Mouse (Mus musculus) forebrain, embryonic 12.5 days (tissue): Measurements from ENCODE around the gene Gm20388. TPM values are rescaled to one million over a fixed set of nuclear protein-coding genes. Genes with fewer than 3 reads are reported as not detected.
A peak's percentile ranks its signal among the peaks of the same experiment; 100 is the strongest.

Experiments
- ATAC-seq: fragments of 200-750 bp; cut with Nextera tagmentation; 2 replicates; pipeline ENCODE4 v1.8.0; 2017; ENCODE audit warnings: moderate TSS enrichment; ENCODE audit not compliant: low FRiP score
- H3K27ac ChIP-seq: fragments of 300-500 bp; sonication (generic); 2 replicates; pipeline ENCODE4 v1.5.1; 2016; ENCODE audit warnings: mild to moderate bottlenecking
- H3K27me3 ChIP-seq: fragments of 300-500 bp; sonication (generic); 2 replicates; pipeline ENCODE4 v1.6.1; 2016; ENCODE audit warnings: mild to moderate bottlenecking
- H3K36me3 ChIP-seq: fragments of 300-500 bp; sonication (generic); replicated peaks from 2 replicates; pipeline ENCODE4 v1.6.1; 2016; ENCODE audit warnings: mild to moderate bottlenecking
- H3K4me1 ChIP-seq: fragments of 300-500 bp; sonication (generic); 2 replicates; pipeline ENCODE4 v1.6.1; 2016
- H3K4me2 ChIP-seq: fragments of 300-500 bp; sonication (generic); 2 replicates; pipeline ENCODE4 v1.6.1; 2016; ENCODE audit warnings: mild to moderate bottlenecking, moderate library complexity
- H3K4me3 ChIP-seq: fragments of 300-500 bp; sonication (generic); replicated peaks from 2 replicates; pipeline ENCODE4 v1.5.1; 2016; ENCODE audit warnings: mild to moderate bottlenecking
- H3K9ac ChIP-seq: fragments of 300-500 bp; sonication (generic); 2 replicates; pipeline ENCODE4 v1.6.1; 2016; ENCODE audit warnings: mild to moderate bottlenecking
- H3K9me3 ChIP-seq: fragments of 300-500 bp; sonication (generic); 2 replicates; pipeline ENCODE4 v1.6.1; 2016
- WGBS: fragments of 180-500 bp; shearing (Covaris S2); methylation state at CpG from one replicate; pipeline ENCODE4 v1.1.7; 2016; 5-methylcytosine and 5-hydroxymethylcytosine counted together
- polyA plus RNA-seq: library from polyadenylated mRNA; unstranded; fragments of >200 nt; fragmentation: Nextera tagmentation; extraction: Ambion mirVana; gene quantifications from 2 replicates; pipeline ENCODE4 v1.2.1, GENCODE M21; 2016

The Gm20388 gene
- polyA plus RNA-seq, 1 experiment from 2014 or later = not detected

DNA sequence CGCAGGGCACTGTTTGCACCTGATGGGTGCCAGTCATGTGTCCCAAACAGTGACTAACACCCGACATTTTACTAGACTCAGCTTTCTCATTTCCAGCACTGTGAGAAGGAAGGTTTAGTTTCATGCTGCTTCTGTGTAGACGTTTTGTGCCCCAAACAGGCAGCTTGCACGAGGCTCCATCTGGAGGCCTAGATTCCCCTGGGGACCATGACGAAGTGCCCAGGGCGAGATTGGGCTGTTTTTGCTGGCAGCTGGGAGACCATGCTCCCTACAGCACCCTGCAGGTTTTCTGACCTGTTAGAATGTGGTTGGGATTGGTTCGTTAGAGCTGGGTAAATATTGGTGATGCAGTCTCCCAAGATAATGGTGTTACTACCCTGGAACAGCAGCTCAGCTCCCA lies 3760.1 kb downstream of the Gm20388 start:
- ATAC-seq = no peak
- Histone ChIP-seq H3K27me3 (no peaks in the 10 kb centered on the region), H3K9me3 (no peaks in the 10 kb centered on the region), H3K27ac (no peak overlapping the region), H3K9ac (no peak overlapping the region), H3K4me3 (no peak overlapping the region), H3K4me1 (peaks cover 17% of the 10 kb centered on the region; the same call in 1 of the 2 replicates), H3K4me2 (no peak overlapping the region), H3K36me3 (no peaks in the 10 kb centered on the region)
- WGBS = 69% methylated on average over 7 of the region's 7 CpGs

GRCm38 (mm10) chr8:123671454-123671853 lies 3760.8 kb downstream of the Gm20388 start:
- H3K27me3 ChIP-seq = no peaks in the 10 kb centered on the region
- no peak overlapping the region for H3K27ac ChIP-seq
- no peak overlapping the region for H3K4me2 ChIP-seq
- peaks cover 21% of the 10 kb centered on the region for H3K4me1 ChIP-seq
- H3K9ac ChIP-seq = no peak overlapping the region
- 66% methylated on average over 7 of the region's 7 CpGs for WGBS
- no peak for ATAC-seq
- H3K4me3 ChIP-seq = no peak overlapping the region
- no peaks in the 10 kb centered on the region for H3K9me3 ChIP-seq
- H3K36me3 ChIP-seq = no peaks in the 10 kb centered on the region

- no peaks in the 10 kb centered on the region for H3K27me3 ChIP-seq
Measured at GRCm38 (mm10) chr8:123672648-123673047, 3762.0 kb downstream of the Gm20388 start.

GRCm38 (mm10) chr8:123675611-123676010 lies 3765.0 kb downstream of the Gm20388 start:
- Histone ChIP-seq H3K27ac (no peak overlapping the region), H3K4me3 (no peak overlapping the region), H3K36me3 (no peaks in the 10 kb centered on the region), H3K4me1 (peaks cover 17% of the 10 kb centered on the region), H3K9ac (no peak overlapping the region), H3K9me3 (no peaks in the 10 kb centered on the region), H3K4me2 (no peak overlapping the region), H3K27me3 (no peaks in the 10 kb centered on the region)
- WGBS = 50% methylated on average over 5 of the region's 5 CpGs
- ATAC-seq = no peak

More at GRCm38 (mm10) chr8:123672648-123673047, 3762.0 kb downstream of the Gm20388 start:
- Histone ChIP-seq H3K4me2 (no peak overlapping the region), H3K4me1 (peaks cover 21% of the 10 kb centered on the region), H3K4me3 (no peak overlapping the region), H3K27ac (no peak overlapping the region), H3K36me3 (no peaks in the 10 kb centered on the region), H3K9ac (no peak overlapping the region), H3K9me3 (no peaks in the 10 kb centered on the region)
- no peak for ATAC-seq
- WGBS = 78% methylated on average over 6 of the region's 6 CpGs

GRCm38 (mm10) chr8:123678390-123678789 lies 3767.7 kb downstream of the Gm20388 start:
- no peaks in the 10 kb centered on the region for H3K9me3 ChIP-seq
- no peak overlapping the region for H3K9ac ChIP-seq
- H3K4me2 ChIP-seq = no peak overlapping the region
- H3K4me3 ChIP-seq = no peak overlapping the region
- H3K4me1 ChIP-seq = peaks cover 15% of the 10 kb centered on the region
- H3K27me3 ChIP-seq = peaks cover 2% of the 10 kb centered on the region; the same call in 1 of the 2 replicates
- no peak overlapping the region for H3K27ac ChIP-seq
- ATAC-seq = no peak
- 88% methylated on average over 4 of the region's 4 CpGs for WGBS
- no peaks in the 10 kb centered on the region for H3K36me3 ChIP-seq

- no peaks in the 10 kb centered on the region for H3K36me3 ChIP-seq
- H3K4me2 ChIP-seq = peak overlapping the region; percentile 31
- WGBS = 19% methylated on average over 18 of the region's 18 CpGs
- H3K4me3 ChIP-seq = no peak overlapping the region
- H3K9me3 ChIP-seq = no peaks in the 10 kb centered on the region
- H3K27me3 ChIP-seq = peaks cover 6% of the 10 kb centered on the region; the same call in 1 of the 2 replicates
- H3K9ac ChIP-seq = no peak overlapping the region
- ATAC-seq = peak; percentile 46; the same call in 1 of the 2 replicates
- H3K27ac ChIP-seq = no peak overlapping the region
- H3K4me1 ChIP-seq = peaks cover 4% of the 10 kb centered on the region; the same call in 1 of the 2 replicates
Measured at GRCm38 (mm10) chr8:123682073-123682761, 3771.6 kb downstream of the Gm20388 start.

DNA sequence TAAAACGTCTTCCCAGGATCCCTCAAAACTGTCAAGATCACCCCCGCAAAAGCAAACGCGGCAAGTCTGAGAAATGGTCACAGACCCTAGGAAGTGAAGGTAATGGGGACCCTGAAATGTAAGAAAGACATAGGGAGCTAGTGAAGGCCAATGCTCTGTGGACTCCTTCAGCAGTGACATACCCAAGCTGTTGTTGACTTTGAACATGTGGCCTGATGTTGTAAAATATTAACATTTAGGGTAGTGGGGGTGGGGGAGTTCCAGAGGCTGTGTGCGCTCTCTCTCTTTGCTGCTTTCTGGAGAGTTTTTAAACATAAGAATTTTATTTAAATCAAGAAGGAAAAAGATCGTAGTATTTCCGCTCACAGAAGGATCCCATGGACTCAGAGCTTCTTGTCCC lies 3772.7 kb downstream of the Gm20388 start:
- no peak overlapping the region for H3K4me2 ChIP-seq
- H3K9me3 ChIP-seq = no peaks in the 10 kb centered on the region
- H3K36me3 ChIP-seq = no peaks in the 10 kb centered on the region
- H3K9ac ChIP-seq = no peak overlapping the region
- no peak overlapping the region for H3K27ac ChIP-seq
- peaks cover 4% of the 10 kb centered on the region; the same call in 1 of the 2 replicates for H3K4me1 ChIP-seq
- peaks cover 6% of the 10 kb centered on the region for H3K27me3 ChIP-seq
- WGBS = 60% methylated on average over 7 of the region's 7 CpGs
- no peak overlapping the region for H3K4me3 ChIP-seq
- ATAC-seq = no peak

GRCm38 (mm10) chr8:123684806-123685205 lies 3774.2 kb downstream of the Gm20388 start:
- Histone ChIP-seq H3K27me3 (peaks cover 6% of the 10 kb centered on the region), H3K4me1 (peaks cover 4% of the 10 kb centered on the region; the same call in 1 of the 2 replicates), H3K27ac (no peak overlapping the region), H3K4me2 (no peak overlapping the region), H3K4me3 (no peak overlapping the region), H3K9ac (no peak overlapping the region), H3K36me3 (no peaks in the 10 kb centered on the region), H3K9me3 (no peaks in the 10 kb centered on the region)
- no peak for ATAC-seq
- WGBS = 90% methylated on average over 7 of the region's 7 CpGs

DNA sequence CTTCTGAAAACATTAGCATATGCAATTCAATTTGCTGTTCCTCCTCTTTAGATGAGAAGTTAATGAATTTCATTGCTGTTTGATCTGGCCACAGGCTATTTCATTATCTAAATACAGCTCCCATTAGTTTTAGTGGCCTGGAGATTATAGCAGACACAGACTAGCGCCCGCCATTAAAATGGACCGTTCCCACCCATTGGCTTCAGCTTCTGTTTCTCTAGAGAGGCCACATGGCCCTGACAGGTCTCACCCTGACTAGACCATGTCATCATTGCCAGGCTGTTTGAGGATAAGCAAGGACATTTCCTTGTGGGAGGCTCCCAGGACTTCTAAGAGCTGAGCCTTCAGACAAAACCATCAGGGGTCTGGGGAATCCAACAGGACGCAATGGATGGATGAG lies 3774.8 kb downstream of the Gm20388 start:
- H3K4me2 ChIP-seq = no peak overlapping the region
- H3K9me3 ChIP-seq = no peaks in the 10 kb centered on the region
- H3K4me1 ChIP-seq = peaks cover 4% of the 10 kb centered on the region; the same call in 1 of the 2 replicates
- H3K27me3 ChIP-seq = peaks cover 6% of the 10 kb centered on the region
- no peak for ATAC-seq
- no peaks in the 10 kb centered on the region for H3K36me3 ChIP-seq
- 88% methylated on average over 4 of the region's 4 CpGs for WGBS
- H3K9ac ChIP-seq = no peak overlapping the region
- H3K27ac ChIP-seq = no peak overlapping the region
- no peak overlapping the region for H3K4me3 ChIP-seq

DNA sequence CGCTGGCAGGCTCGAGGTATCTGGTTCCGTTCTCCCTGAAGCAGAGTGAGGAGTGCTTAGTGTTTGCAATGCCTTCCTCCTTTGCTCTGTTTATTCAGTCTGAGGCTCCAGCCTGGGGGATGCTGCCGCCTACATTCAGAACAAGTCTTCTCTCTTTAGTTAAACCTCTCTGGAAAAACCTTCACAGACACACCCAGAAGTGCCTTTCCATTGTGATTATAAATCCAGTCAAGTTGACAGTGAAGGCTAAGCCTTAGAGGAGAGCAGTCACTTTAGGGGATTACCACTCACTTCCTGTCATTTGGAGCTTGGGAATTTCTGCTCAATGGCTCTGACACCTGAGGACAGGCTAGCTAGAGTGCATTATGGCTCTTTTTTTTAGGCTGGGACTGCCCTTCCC lies 3777.2 kb downstream of the Gm20388 start:
- Histone ChIP-seq H3K9me3 (no peaks in the 10 kb centered on the region), H3K27ac (no peak overlapping the region), H3K4me2 (no peak overlapping the region), H3K36me3 (no peaks in the 10 kb centered on the region), H3K4me3 (no peak overlapping the region), H3K27me3 (peaks cover 6% of the 10 kb centered on the region), H3K4me1 (no peaks in the 10 kb centered on the region), H3K9ac (no peak overlapping the region)
- ATAC-seq = no peak
- 69% methylated on average over 4 of the region's 4 CpGs for WGBS

GRCm38 (mm10) chr8:123692165-123692962 lies 3781.7 kb downstream of the Gm20388 start:
- Histone ChIP-seq H3K4me1 (no peaks in the 10 kb centered on the region), H3K36me3 (no peaks in the 10 kb centered on the region), H3K9ac (no peak overlapping the region), H3K9me3 (no peaks in the 10 kb centered on the region), H3K27ac (no peak overlapping the region), H3K4me2 (no peak overlapping the region), H3K27me3 (no peaks in the 10 kb centered on the region; the same call in 1 of the 2 replicates), H3K4me3 (no peak overlapping the region)
- 88% methylated on average over 10 of the region's 10 CpGs for WGBS
- no peak for ATAC-seq

- H3K27me3 ChIP-seq = no peaks in the 10 kb centered on the region
- no peak overlapping the region for H3K4me3 ChIP-seq
- no peak overlapping the region for H3K4me2 ChIP-seq
- no peaks in the 10 kb centered on the region for H3K36me3 ChIP-seq
- H3K9ac ChIP-seq = no peak overlapping the region
- no peak for ATAC-seq
- WGBS = 80% methylated on average over 9 of the region's 9 CpGs
- H3K27ac ChIP-seq = no peak overlapping the region
- no peaks in the 10 kb centered on the region for H3K4me1 ChIP-seq
- H3K9me3 ChIP-seq = no peaks in the 10 kb centered on the region
Measured at GRCm38 (mm10) chr8:123696167-123696566, 3785.5 kb downstream of the Gm20388 start.
